Mouse (Mus musculus) liver, embryonic 11.5 days (tissue): ENCODE data around the gene Ntrk1. TPM values are rescaled to one million over a fixed set of nuclear protein-coding genes. Genes with fewer than 3 reads are reported as not detected.

Source experiments
- ATAC-seq: fragments of 200-750 bp; cut with Nextera tagmentation; replicated peaks from 2 replicates; pipeline ENCODE4 v1.8.0; 2017; ENCODE audit warnings: moderate number of reproducible peaks, mild to moderate bottlenecking, moderate TSS enrichment, moderate library complexity; ENCODE audit not compliant: low FRiP score
- DNase-seq: peaks from one replicate; pipeline ENCODE4 v3.0.0-alpha.2; 2017; ENCODE audit warnings: low spot score
- H3K27ac ChIP-seq: fragments of 300-500 bp; sonication (generic); 2 replicates; pipeline ENCODE4 v1.5.1; 2014; ENCODE audit warnings: mild to moderate bottlenecking, low read depth, low read length, control low read depth
- H3K27me3 ChIP-seq: fragments of 300-500 bp; sonication (generic); replicated peaks from 2 replicates; pipeline ENCODE4 v1.6.1; 2014; ENCODE audit warnings: low read length, mixed read lengths; ENCODE audit not compliant: control insufficient read depth, insufficient read depth
- H3K36me3 ChIP-seq: fragments of 300-500 bp; sonication (generic); 2 replicates; pipeline ENCODE4 v1.6.1; 2014; ENCODE audit warnings: mild to moderate bottlenecking, low read length, moderate library complexity, mixed read lengths; ENCODE audit not compliant: control insufficient read depth, insufficient read depth
- H3K4me1 ChIP-seq: fragments of 300-500 bp; sonication (generic); replicated peaks from 2 replicates; pipeline ENCODE4 v1.6.1; 2014; ENCODE audit warnings: low read length, mixed read lengths; ENCODE audit not compliant: control insufficient read depth, insufficient read depth
- H3K4me2 ChIP-seq: fragments of 300-500 bp; sonication (generic); 2 replicates; pipeline ENCODE4 v1.6.1; 2014; ENCODE audit warnings: mild to moderate bottlenecking, control low read depth, moderate library complexity
- H3K4me3 ChIP-seq: fragments of 300-500 bp; sonication (generic); 2 replicates; pipeline ENCODE4 v1.5.1; 2014; ENCODE audit warnings: low read depth, low read length, control low read depth
- H3K9ac ChIP-seq: fragments of 300-500 bp; sonication (generic); 2 replicates; pipeline ENCODE4 v1.6.1; 2014; ENCODE audit warnings: low read depth, low read length, control low read depth
- H3K9me3 ChIP-seq: fragments of 300-500 bp; sonication (generic); 2 replicates; pipeline ENCODE4 v1.6.1; 2016; ENCODE audit warnings: low read length, inconsistent platforms, mixed read lengths; ENCODE audit not compliant: control insufficient read depth
- WGBS: fragments of 180-500 bp; shearing (Covaris S2); extraction: QIAGEN DNeasy Blood & Tissue Kit; methylation state at CpG from one replicate; pipeline ENCODE4 v1.1.7; 2014; 5-methylcytosine and 5-hydroxymethylcytosine counted together
- polyA plus RNA-seq: library from polyadenylated mRNA; unstranded; fragments of >200 nt; fragmentation: Nextera tagmentation; extraction: Ambion mirVana; gene quantifications from 2 replicates; pipeline ENCODE4 v1.2.1, GENCODE M21; 2014

Ntrk1 gene
- polyA plus RNA-seq, 1 experiment from 2014 or later: 0.62 TPM

DNA sequence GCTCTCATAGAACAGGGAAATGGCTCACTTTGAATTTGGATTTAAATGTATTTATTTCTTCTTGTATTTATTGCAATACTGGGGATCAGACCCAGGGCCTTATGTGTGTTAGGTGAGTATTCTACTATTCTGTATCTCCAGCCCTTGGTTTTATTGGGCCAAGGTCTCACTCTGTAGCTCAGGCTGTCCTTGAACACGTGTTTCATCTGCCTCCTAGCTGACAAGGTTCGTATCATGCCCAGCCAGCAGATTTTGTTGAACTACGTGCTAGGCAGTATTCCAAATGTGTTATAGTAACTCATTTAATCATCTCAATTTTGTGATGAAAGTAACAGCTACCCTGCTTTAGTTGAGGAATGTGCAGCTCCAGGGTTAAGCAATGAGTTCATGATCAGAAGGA lies 52.9 kb downstream of the Ntrk1 start:
- Histone ChIP-seq H3K27me3 (no peaks in the 10 kb centered on the region; the same call in 1 of the 2 replicates), H3K36me3 (no peaks in the 10 kb centered on the region; the same call in 1 of the 2 replicates), H3K4me3 (no peak overlapping the region), H3K9me3 (no peaks in the 10 kb centered on the region), H3K4me2 (no peak overlapping the region), H3K9ac (no peak overlapping the region), H3K27ac (no peak overlapping the region), H3K4me1 (peaks cover 4% of the 10 kb centered on the region; the same call in 1 of the 2 replicates)
- DNase-seq (no peak), ATAC-seq (no peak)
- 88% methylated on average over 3 of the region's 3 CpGs for WGBS

DNA sequence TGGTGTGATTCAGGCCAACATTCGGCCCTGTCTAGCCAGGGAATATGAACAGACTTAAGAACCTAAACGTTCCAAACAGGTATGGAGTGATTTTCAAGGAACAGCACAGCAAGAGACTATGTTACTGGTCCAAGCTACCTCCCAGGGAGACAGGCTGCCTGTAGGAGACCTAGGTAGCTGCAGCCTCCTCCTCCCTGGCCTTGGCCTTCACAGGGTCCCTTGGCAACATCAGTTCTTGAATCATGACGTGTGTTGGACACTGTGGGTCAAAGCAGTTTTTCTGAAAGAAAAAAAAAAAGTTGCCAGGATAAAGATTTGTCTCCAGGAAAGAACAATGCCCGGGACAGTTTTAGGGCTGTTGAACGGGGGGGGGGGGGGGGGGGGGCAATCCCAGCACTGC lies 56.1 kb downstream of the Ntrk1 start:
- no peak overlapping the region for H3K4me2 ChIP-seq
- no peak for ATAC-seq
- H3K9me3 ChIP-seq: no peaks in the 10 kb centered on the region
- no peak for DNase-seq
- H3K4me1 ChIP-seq: no peaks in the 10 kb centered on the region
- no peaks in the 10 kb centered on the region; the same call in 1 of the 2 replicates for H3K27me3 ChIP-seq
- 70% methylated on average over 5 of the region's 5 CpGs for WGBS
- no peak overlapping the region for H3K9ac ChIP-seq
- no peak overlapping the region for H3K4me3 ChIP-seq
- H3K36me3 ChIP-seq: peaks cover 8% of the 10 kb centered on the region; the same call in 1 of the 2 replicates
- no peak overlapping the region for H3K27ac ChIP-seq

DNA sequence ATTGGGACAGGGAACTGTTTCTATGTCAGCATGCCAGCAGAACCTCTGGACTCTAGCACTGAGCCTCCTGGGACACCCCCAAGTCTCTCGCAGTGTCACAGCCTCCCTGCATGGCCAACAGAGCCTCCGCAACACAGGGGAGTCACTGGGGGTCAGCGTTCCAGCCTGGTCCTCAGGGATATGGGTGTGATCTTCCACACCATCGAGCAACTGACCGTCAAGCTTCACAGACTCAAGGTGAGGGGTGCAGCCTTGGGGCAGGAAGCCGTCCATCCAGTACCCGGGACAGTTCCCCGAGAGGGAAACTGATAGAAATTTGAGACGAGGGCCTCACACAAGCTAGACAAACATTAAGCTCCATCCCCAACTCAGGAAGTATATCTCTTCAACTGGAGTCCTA lies 59.6 kb downstream of the Ntrk1 start:
- WGBS: 72% methylated on average over 9 of the region's 9 CpGs
- peaks cover 8% of the 10 kb centered on the region; the same call in 1 of the 2 replicates for H3K36me3 ChIP-seq
- ATAC-seq: no peak

DNA sequence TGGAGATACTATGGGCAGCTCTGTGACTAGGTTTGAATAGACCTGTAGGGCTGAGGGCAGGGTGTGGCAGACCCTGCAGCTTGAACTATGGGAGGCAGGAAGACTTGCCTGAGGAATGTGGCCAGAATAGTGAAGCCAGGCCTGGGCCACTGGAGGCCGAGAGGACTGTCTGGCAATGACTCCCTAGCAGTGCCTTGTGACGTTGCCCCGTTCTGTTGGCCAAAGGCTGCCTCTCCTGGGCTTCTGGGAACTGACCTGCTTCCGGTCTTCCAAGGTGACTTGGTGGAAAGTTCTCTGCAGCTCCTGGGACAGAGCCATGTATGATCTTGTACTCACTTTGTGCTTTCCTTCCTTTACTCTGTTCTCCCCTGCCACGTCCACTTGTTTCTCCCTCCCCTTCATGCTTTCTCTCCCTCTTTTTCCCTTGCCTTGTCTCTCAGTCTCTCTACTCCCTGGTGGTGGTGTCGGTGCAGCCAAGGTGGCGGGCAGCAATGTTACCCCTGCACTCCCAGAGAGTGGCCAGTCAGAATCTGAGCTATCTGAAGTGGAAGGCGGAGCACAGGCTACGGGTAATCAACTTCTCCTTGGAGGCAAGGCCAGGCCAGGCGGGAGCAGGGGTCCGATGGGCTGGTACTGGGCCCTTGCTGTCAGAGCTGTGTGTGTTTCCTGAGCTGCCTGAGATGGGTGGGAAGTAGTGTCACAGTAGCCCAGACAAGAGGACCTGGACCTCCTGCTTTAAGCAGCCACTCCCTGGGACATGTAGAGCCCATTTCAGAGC lies 60.8 kb downstream of the Ntrk1 start:
- Histone ChIP-seq H3K36me3 (peaks cover 8% of the 10 kb centered on the region; the same call in 1 of the 2 replicates), H3K4me3 (no peak overlapping the region), H3K4me2 (no peak overlapping the region), H3K4me1 (no peaks in the 10 kb centered on the region), H3K27me3 (no peaks in the 10 kb centered on the region), H3K27ac (no peak overlapping the region), H3K9ac (no peak overlapping the region), H3K9me3 (no peaks in the 10 kb centered on the region)
- ATAC-seq (no peak), DNase-seq (no peak)
- 80% methylated on average over 11 of the region's 11 CpGs for whole genome bisulfite sequencing

More for the DNA sequence above, 59.6 kb downstream of the Ntrk1 start:
- no peak for DNase-seq
- Histone ChIP-seq H3K4me3 (no peak overlapping the region), H3K4me2 (no peak overlapping the region), H3K27me3 (no peaks in the 10 kb centered on the region), H3K9me3 (no peaks in the 10 kb centered on the region), H3K27ac (no peak overlapping the region), H3K4me1 (no peaks in the 10 kb centered on the region), H3K9ac (no peak overlapping the region)

DNA sequence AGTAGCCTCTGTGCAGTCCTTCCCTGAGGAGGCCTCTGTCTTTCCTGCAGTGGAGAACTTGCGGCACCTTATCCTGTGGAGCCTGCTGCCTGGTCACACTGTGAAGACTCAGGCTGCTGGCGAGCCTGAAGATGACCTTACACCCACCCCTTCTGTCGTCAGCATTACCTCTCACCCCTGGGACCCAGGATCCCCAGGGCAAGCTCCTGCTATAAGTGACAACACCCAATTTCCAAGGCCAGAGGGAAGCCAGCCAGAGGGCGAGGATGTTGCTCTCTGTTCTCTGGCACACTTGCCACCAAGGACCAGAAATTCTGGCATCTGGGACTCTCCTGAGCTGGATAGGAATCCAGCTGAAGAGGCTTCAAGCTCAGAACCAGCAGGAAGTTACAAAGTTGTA lies 61.9 kb downstream of the Ntrk1 start:
- H3K4me2 ChIP-seq: no peak overlapping the region
- no peaks in the 10 kb centered on the region for H3K27me3 ChIP-seq
- 69% methylated on average over 4 of the region's 4 CpGs for WGBS
- no peak overlapping the region for H3K4me3 ChIP-seq
- no peaks in the 10 kb centered on the region for H3K4me1 ChIP-seq
- H3K36me3 ChIP-seq: peaks cover 11% of the 10 kb centered on the region
- ATAC-seq: no peak
- H3K9ac ChIP-seq: no peak overlapping the region
- no peak overlapping the region for H3K27ac ChIP-seq
- no peak for DNase-seq
- no peaks in the 10 kb centered on the region for H3K9me3 ChIP-seq

DNA sequence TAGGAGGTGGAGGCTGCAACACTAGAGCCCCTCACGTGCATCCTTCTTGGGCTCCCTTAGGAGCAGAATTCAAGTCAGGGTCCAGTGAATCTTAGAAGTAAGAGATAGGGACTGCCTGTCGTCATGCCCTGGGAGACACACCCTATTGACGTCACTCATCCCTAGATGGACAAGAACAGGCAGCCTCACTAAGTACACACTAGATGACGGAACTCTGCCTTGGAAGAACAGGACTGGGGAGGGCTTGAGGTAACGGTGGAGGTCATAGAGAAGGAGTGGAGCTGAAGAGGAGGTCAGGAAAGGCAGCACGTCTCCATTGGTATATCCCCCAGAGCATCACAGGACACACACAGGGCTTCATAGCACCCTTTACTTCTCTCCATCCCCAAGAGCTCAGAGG lies 66.3 kb downstream of the Ntrk1 start:
- H3K4me2 ChIP-seq: no peak overlapping the region
- WGBS: 78% methylated on average over 6 of the region's 6 CpGs
- no peak overlapping the region for H3K9ac ChIP-seq
- H3K4me1 ChIP-seq: no peaks in the 10 kb centered on the region
- DNase-seq: no peak
- no peaks in the 10 kb centered on the region for H3K27me3 ChIP-seq
- H3K4me3 ChIP-seq: no peak overlapping the region
- H3K9me3 ChIP-seq: no peaks in the 10 kb centered on the region
- H3K27ac ChIP-seq: no peak overlapping the region
- peaks cover 6% of the 10 kb centered on the region for H3K36me3 ChIP-seq
- no peak for ATAC-seq

Other genes with a start within 250 kb of the Ntrk1 start
- gene Arhgef11, start 177.6 kb downstream of the Ntrk1 start, polyA plus RNA-seq: 6.3 and 7.6 TPM in 2 replicates
- 0.23 TPM in 1 of 2 replicates, not detected in the other for gene Lrrc71, start 46.5 kb downstream of the Ntrk1 start, polyA plus RNA-seq
- 0.05 and 0.06 TPM in 2 replicates for gene Insrr, start 1.8 kb upstream of the Ntrk1 start, polyA plus RNA-seq
- 15.5 and 18.4 TPM in 2 replicates for gene Pear1, start 29.1 kb upstream of the Ntrk1 start, polyA plus RNA-seq
- gene Sh2d2a, start 51.6 kb upstream of the Ntrk1 start, polyA plus RNA-seq: 0.13 and 0.15 TPM in 2 replicates
- 15.4 and 15.6 TPM in 2 replicates for gene Prcc, start 90.4 kb upstream of the Ntrk1 start, polyA plus RNA-seq
- gene Hdgf, start 111.2 kb upstream of the Ntrk1 start, polyA plus RNA-seq: 520 and 526 TPM in 2 replicates
- gene Mrpl24, start 124.3 kb upstream of the Ntrk1 start, polyA plus RNA-seq: 95.7 and 97.5 TPM in 2 replicates
- gene Isg20l2, start 135.2 kb upstream of the Ntrk1 start, polyA plus RNA-seq: 66.9 and 68.1 TPM in 2 replicates
- gene Rrnad1, start 135.6 kb upstream of the Ntrk1 start, polyA plus RNA-seq: 17.5 and 18.8 TPM in 2 replicates
- 24.9 and 29.9 TPM in 2 replicates for gene Crabp2, start 153.5 kb upstream of the Ntrk1 start, polyA plus RNA-seq
- 4.9 and 5.8 TPM in 2 replicates for gene Nes, start 175.9 kb upstream of the Ntrk1 start, polyA plus RNA-seq
- 0.08 TPM in 1 of 2 replicates, not detected in the other for gene Bcan, start 205.1 kb upstream of the Ntrk1 start, polyA plus RNA-seq
- gene Hapln2, start 232.4 kb upstream of the Ntrk1 start, polyA plus RNA-seq: not detected in 2 replicates
- gene Gpatch4, start 247.9 kb upstream of the Ntrk1 start, polyA plus RNA-seq: 60.6 and 60.7 TPM in 2 replicates